Mouse (Mus musculus) CD8-positive naive resting alpha-beta T cell, adult 2 months (primary cell): Measurements from ENCODE around the gene Zfp961.
"Not testable (repeated sequence)": the region's sequence is repeated elsewhere in the genome, so short reads cannot be mapped to it uniquely, and the experiment has no call there.

ENCODE experiments used
- DNase-seq, 2 experiments: peaks; one replicate each; pipeline ENCODE4 v3.0.0; 2022; ENCODE audit warnings: low read depth in 2 of 2, low spot score in 2 of 2

Gene Zfp961

DNA sequence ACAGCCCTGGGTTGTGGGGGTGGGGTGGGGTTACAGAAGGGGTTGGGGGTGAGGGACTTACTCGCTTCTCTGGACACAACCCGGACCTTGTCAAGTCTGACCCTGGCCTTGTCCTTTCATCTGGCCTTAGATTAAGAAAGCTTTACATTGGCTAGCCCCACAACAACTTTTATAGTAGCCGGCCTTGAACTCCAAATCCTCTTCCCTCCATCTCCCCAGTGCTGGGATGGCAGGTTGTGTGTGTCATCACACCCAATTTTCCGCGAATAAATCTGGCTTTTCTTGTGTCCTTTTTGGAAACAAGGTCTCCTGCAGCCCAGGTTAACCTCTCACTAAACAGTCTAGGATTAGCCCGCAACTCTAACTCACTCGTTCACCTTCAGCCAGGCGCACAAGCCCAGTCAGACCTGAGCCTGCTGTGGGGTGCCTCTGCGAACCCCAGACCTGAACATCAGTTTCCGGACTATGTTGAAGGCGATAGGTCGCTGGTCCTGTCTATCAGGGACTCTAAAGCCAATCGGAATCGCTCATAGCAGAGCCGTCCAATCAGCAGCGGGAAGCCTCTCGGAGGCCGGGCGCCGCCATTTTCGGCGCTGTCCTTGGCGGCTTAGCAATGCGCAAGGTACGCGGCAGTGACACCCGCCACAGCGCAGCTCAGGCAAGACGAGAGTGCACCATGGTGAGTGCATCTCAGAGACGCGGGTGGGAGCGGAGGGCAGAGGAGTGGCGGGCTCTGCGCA, at the start of gene Zfp961:
Zfp961 (plus strand) TSS at position 557 of the 740 bp plus-strand sequence.
- peak; percentile 94 to 97 for DNase-seq

GRCm38 (mm10) chr8:71903084-71903483, 47.8 kb upstream of the Zfp961 start:
- not testable (repeated sequence) for DNase-seq

DNA sequence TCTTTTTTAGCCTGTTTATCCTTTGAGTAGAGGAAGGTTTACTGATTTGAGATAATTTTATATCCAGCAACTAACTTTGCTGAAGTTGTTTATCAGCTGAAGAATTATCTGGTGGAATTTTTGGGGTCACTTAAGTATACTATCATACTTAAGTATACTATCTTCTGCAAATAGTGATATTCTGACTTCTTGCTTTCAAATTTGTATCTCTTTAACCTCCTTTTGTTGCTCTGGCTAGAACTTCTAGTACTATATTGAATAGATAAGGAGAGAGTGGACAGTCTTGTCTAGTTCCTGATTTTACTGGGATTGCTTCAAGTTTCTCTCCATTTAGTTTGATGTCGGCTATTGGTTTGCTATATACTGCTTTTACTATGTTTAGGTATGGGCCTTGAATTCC, 44.0 kb upstream of the Zfp961 start:
- DNase-seq: no peak

DNA sequence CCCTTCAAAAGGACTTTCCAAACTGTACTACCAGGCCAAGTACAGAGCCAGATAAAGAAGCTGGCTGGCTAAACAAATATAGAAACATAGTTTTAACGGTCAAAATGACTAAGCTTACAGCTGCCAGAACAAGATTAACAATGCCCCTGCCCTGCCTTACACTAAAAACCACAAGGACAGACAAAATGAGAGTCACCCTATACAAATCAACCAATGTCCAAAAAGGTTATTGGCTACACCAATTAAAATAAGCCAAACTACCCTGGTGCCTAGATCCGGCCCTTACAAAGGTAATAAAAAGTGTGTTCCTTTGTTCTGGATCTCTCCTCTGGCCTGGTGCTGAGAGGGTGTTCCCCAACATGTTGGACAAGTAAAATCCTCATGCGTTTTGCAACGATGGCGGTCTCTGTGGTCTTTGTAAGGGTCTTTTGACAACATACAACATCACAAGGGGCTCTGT, 43.0 kb upstream of the Zfp961 start:
- no peak for DNase-seq

GRCm38 (mm10) chr8:71908309-71909261, 42.3 kb upstream of the Zfp961 start, which contains the start of the genes Zfp882 and Zfp617:
TSS of gene Zfp882 (plus strand) at chr8:71908608.
TSS of gene Zfp617 (plus strand) at chr8:71908635.
- DNase-seq: peak; percentile 67 to 78

- no peak for DNase-seq
Observed at GRCm38 (mm10) chr8:71912286-71912685, 38.6 kb upstream of the Zfp961 start.

DNA sequence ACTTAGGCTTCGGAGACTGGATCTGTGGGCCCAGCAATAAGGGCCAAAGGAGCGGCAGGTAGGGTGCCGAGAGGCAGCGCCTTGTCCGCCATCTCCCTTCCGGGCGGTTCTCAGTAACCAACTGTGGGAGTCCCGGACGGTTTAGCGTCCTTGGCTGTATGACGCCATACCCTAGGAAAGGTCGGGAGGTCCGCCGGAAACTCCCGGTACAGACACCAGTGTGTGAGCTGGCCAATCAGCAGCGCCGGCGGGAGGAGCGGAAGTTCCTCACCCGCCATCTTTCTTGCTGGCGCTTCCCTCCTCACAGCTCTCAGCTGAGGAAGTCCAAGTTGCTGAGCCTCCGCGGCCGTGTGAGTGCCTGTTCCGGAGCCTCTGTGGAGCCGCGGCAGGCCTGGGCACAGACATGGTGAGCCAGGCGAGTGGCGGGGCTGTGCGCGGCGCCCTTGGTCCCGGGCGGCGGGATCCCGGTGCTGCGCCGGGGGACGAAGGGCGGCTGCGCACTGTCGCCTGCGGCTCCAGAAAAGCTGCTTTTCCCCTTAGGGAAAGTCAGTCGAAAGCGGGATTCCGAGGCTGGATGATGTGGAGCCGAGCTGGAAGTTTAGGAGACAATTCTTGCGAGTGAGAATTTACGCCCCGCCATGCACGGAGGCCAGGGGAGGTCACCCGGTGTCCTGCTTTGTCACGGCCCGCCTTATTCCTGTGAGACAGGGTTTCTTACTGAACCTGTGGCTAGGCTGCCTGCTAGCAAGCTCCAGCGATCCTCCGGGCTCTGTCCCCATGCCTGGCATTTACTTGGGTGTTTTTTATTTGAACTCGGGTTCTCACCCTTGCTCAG, 28.1 kb upstream of the Zfp961 start:
- peak; percentile 87 to 89 for DNase-seq

- no peak for DNase-seq
Observed at GRCm38 (mm10) chr8:71925791-71926190, 25.0 kb upstream of the Zfp961 start.

DNA sequence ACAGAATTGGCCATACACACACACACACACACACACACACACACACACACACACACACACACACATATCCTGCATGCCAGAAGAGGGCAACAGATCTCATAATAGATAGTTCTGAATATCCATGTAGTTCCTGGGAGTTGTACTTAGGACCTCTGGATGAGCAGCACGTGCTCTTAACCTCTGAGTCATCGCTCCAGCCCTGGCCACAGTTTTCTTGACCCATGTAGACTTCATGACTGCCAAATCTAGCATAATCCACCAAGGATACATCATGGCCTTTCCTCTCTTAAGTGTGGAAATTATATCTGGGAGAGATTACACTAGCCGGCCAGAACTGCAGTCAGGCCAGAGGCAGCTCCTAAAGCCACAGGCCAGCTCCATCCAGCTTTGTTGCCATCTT, 24.3 kb upstream of the Zfp961 start:
- peak in 1 of 2 experiments; percentile 15 for DNase-seq

GRCm38 (mm10) chr8:71927779-71928178, 23.1 kb upstream of the Zfp961 start:
- no peak for DNase-seq

DNA sequence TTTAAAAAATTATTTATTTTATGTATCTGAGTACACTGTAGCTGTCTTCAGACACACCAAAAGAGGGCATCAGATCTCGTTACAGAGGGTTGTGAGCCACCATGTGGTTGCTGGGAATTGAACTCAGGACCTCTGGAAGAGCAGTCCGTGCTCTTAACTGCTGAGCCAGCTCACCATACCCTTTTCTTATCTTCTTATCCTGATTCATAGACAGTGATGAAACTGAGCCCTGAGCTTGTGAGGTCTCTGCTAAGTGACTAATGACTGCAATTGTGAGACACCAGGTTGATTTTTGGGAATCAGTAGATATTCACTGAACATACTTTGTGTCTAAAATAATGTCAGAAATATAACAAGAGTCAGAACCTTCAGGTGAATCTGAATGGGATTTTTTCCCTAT, 12.8 kb upstream of the Zfp961 start:
- DNase-seq: not testable (repeated sequence)

- DNase-seq: no peak
Observed at GRCm38 (mm10) chr8:71940293-71941208, 10.3 kb upstream of the Zfp961 start.

- no peak for DNase-seq
Observed at GRCm38 (mm10) chr8:71941776-71942175, 9.1 kb upstream of the Zfp961 start.

DNA sequence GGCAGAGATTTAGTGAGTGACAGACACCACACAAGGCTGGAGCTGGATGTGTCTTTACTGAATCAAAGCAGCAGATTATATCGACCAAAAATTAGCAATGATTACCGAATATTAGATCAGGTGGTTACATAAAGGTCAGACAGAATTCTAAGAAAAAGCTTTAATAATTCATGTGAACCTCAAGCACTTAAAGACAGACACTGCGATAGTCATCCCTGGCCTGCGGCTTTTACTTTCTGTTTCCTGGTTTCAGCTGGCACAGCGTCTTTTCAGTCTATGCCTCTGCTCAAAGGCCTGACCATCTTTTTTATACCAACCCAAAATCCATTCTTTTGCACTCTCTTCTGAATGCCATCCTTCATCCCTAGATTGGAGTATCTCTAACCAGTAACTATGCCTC, 2.2 kb upstream of the Zfp961 start:
- no peak for DNase-seq

DNA sequence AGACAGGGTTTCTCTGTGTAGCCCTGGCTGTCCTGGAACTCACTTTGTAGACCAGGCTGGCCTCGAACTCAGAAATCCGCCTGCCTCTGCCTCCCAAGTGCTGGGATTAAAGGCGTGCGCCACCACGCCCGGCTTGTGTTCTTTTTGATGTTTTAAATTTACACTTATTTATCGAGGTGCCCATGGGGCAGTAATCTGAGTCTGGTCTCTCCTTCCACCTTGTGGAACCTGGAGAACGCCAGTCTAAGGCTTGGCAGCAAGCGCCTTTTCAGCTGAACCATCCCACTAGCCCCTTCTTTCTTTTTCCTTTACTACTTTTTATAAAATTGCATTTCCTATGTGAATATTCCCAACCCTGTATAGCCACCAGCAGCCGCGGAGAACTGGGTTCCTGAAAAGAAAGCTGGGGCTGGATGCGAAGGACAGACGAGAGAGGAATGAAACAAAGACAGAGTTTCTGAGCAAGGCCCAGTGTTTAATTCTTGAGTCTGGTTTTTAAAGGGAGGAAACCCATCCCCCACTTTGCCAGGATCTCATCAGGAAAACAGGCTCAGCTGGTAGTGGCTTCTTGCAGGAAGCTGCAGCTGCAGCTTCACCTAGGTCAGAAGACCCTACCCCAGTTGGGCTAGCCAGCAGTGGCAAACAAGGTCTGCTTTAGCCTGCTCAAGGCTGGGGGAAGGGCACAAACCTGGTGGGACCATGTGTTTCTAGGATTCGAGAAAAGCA, 761 bp downstream of the Zfp961 start:
- DNase-seq: peak in 1 of 2 experiments; percentile 11

DNA sequence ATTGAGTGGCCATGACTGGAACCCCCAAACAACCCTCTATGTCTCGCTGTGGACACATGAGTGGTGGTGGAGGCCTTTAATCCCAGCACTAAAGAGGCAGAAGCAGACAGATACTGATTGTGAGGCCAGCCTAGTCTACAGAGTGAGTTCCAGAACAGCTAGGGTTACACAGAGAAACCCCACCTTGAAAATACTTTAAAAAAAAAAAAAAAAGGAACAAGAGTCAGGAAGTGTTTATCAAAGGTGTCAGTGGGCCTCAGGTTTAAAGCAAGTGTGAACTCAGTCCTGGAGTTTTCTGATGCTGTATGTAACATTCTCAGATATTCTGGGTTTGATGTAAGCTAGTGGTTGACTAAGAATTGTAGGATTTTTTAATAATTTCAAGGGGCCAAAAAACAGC, 1.7 kb downstream of the Zfp961 start:
- DNase-seq: no peak

GRCm38 (mm10) chr8:71952961-71953700, 2.3 kb downstream of the Zfp961 start:
- not testable (repeated sequence) for DNase-seq

DNA sequence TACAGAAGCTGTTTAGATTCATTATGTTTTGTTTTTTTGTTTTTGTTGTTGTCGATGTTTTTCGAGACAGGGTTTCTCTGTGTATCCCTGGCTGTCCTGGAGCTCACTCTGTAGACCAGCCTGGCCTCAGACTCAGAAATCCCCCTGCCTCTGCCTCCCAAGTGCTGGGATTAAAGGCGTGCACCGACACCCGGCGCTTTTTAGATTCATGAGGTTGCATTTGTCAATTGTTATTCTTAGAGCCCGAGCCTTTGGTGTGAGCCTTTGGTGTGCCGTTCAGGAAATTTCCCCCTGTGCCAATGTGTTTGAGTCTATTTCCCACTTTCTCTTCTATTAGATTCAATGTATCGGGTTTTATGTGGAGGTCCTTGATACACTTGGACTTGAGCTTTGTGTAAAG, 3.8 kb downstream of the Zfp961 start:
- DNase-seq: no peak
